Mouse (Mus musculus) C2C12 (cell line): ENCODE measurements at regions not wholly inside any gene's neighbourhood (a gene's known extent, or its start where the extent isn't known, plus 50 kb on each side); places are given as distances from the start of the nearest gene placed in this dataset.

Experiments used
- CEBPB ChIP-seq: IDR thresholded peaks from one replicate; pipeline ENCODE4 v1.6.1; 2011; ENCODE audit warnings: low read depth, mild to moderate bottlenecking, control low read depth, moderate library complexity
- CTCF ChIP-seq: IDR thresholded peaks from one replicate; pipeline ENCODE4 v1.5.1; 2011; ENCODE audit not compliant: control insufficient read depth, insufficient read depth, insufficient read length
- FOSL1 ChIP-seq: IDR thresholded peaks from one replicate; pipeline ENCODE4 v1.8.0; 2011; ENCODE audit warnings: mild to moderate bottlenecking, low read length; ENCODE audit not compliant: poor library complexity, insufficient read depth, severe bottlenecking
- MYOD1 ChIP-seq: IDR thresholded peaks from one replicate; pipeline ENCODE4 v1.6.1; 2011; ENCODE audit warnings: low read depth; ENCODE audit not compliant: control insufficient read depth, insufficient read length
- MYOG ChIP-seq: IDR thresholded peaks from one replicate; pipeline ENCODE4 v1.6.1; 2011; ENCODE audit not compliant: control insufficient read depth, insufficient read length; ENCODE audit errors: extremely low read depth
- USF1 ChIP-seq: IDR thresholded peaks from one replicate; pipeline ENCODE4 v1.6.1; 2011; ENCODE audit warnings: low read depth, mild to moderate bottlenecking, control low read depth, moderate library complexity

DNA sequence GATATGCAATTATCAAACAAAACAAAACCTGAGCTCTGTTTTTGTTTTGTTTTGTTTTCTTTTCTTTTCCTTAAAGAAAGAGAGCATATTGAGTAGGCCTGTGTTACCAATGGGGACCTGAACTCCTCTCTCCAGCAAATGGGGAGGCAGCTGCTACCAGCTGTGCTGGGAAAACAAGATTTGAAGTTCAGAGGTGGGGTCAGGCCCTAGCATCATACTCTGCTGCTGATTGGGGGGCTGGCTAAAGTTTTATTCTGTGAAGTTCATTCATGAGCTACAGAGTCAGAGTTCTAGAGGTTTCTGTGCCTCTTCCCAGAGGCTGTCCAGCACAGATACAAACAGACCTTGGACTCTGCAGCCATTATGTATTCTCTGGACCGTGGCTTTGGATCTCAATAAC lies 117.7 kb downstream of the Rassf10 start:
- no peak for TF ChIP-seq MYOD1
- TF ChIP-seq CTCF: no peak
- no peak for TF ChIP-seq FOSL1
- no peak for TF ChIP-seq CEBPB
- no peak for TF ChIP-seq USF1
- TF ChIP-seq MYOG: no peak
